Mouse (Mus musculus) cerebellum, adult 2 months (tissue): ENCODE measurements around the gene Gdpd3.

Experiments
- CTCF ChIP-seq: fragments of 200-500 bp; IDR thresholded peaks from 2 replicates; pipeline ENCODE4 v1.5.1; 2011; ENCODE audit warnings: low read depth, mild to moderate bottlenecking, control low read depth, low read length, moderate library complexity, borderline replicate concordance; ENCODE audit not compliant: insufficient read depth
- POLR2A ChIP-seq: fragments of 200-500 bp; IDR thresholded peaks from 2 replicates; pipeline ENCODE4 v1.6.1; 2011; ENCODE audit warnings: low read length, control low read depth, borderline replicate concordance; ENCODE audit not compliant: insufficient read depth

DNA sequence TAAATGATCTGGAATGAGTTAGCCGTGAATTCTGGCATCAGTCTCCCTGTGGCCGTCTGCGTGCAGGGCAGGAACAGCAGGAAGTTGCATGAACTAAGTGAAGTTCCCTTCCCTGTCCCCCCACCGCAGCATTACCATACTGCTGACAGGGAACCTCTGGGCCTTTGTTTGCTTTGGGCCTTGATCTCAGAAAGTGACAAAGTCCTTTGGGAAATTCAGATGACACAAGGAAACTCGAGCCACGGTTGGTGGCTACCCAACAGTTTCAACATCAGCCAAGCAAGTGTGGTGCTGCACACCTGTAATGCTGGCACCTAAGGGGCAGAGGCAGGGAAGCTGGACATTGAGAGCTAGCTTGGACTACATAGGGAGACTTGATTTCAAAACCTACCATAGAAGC is 19.3 kb upstream of the Gdpd3 start:
- TF ChIP-seq CTCF (no peak), POLR2A (no peak)
